Mouse (Mus musculus) layer of hippocampus, adult 18-20 months (tissue): ENCODE results near the gene Nkain4. TPM values are rescaled to one million over a fixed set of nuclear protein-coding genes. Genes with fewer than 3 reads are reported as not detected.

Experiments used
- DNase-seq, 2 experiments: peaks; one replicate each; pipeline ENCODE4 v3.0.0; 2022; ENCODE audit warnings: low spot score in 2 of 2
- total RNA-seq, 2 experiments: library from RNA; stranded (reverse); gene quantifications; 2 replicates each; pipeline ENCODE4 v1.2.3; 2021

The Nkain4 gene
- total RNA-seq, 2 experiments from 2014 or later, result 52.7 to 54.2 TPM

GRCm38 (mm10) chr2:180953638-180954037 lies 861 bp downstream of the Nkain4 start:
- no peak for DNase-seq

- DNase-seq, result peak in 1 of 2 experiments; percentile 30
Measured at GRCm38 (mm10) chr2:180952731-180953171, 1.7 kb downstream of the Nkain4 start.

GRCm38 (mm10) chr2:180949947-180950346 lies 4.6 kb downstream of the Nkain4 start:
- no peak for DNase-seq

GRCm38 (mm10) chr2:180941869-180942268 lies 12.6 kb downstream of the Nkain4 start:
- peak in 1 of 2 experiments; percentile 75 for DNase-seq

- DNase-seq, result no peak
Measured at GRCm38 (mm10) chr2:180940187-180940586, 14.3 kb downstream of the Nkain4 start.

- DNase-seq, result no peak
Measured at GRCm38 (mm10) chr2:180932418-180932817, 22.1 kb downstream of the Nkain4 start.

GRCm38 (mm10) chr2:180928723-180929122 lies 25.8 kb downstream of the Nkain4 start, which contains the start of gene Birc7:
TSS of gene Birc7 (plus strand) at chr2:180929023.
- DNase-seq, result no peak

GRCm38 (mm10) chr2:180925176-180925575 lies 29.3 kb downstream of the Nkain4 start:
- peak in 1 of 2 experiments; percentile 88 for DNase-seq

GRCm38 (mm10) chr2:180922739-180923138 lies 31.8 kb downstream of the Nkain4 start:
- DNase-seq, result no peak

GRCm38 (mm10) chr2:180920810-180921400 lies 33.6 kb downstream of the Nkain4 start, which contains the start of gene Ythdf1:
TSS of gene Ythdf1 (minus strand) at chr2:180920949.
- DNase-seq, result peak; percentile 97

GRCm38 (mm10) chr2:180919913-180920809 lies 34.3 kb downstream of the Nkain4 start:
- DNase-seq, result no peak

GRCm38 (mm10) chr2:180915886-180916433 lies 38.5 kb downstream of the Nkain4 start:
- DNase-seq, result no peak

- peak in 1 of 2 experiments; percentile 51 for DNase-seq
Measured at GRCm38 (mm10) chr2:180910928-180911327, 43.6 kb downstream of the Nkain4 start.

- DNase-seq, result no peak
Measured at GRCm38 (mm10) chr2:180905556-180906221, 48.8 kb downstream of the Nkain4 start.

- peak in 1 of 2 experiments; percentile 46 for DNase-seq
Measured at GRCm38 (mm10) chr2:180904435-180905208, 49.9 kb downstream of the Nkain4 start.

- DNase-seq, result peak in 1 of 2 experiments; percentile 41
Measured at GRCm38 (mm10) chr2:180902086-180902485, 52.4 kb downstream of the Nkain4 start.

GRCm38 (mm10) chr2:180897857-180898256 lies 56.6 kb downstream of the Nkain4 start:
- no peak for DNase-seq

- DNase-seq, result peak in 1 of 2 experiments; percentile 44
Measured at GRCm38 (mm10) chr2:180896819-180897625, 57.5 kb downstream of the Nkain4 start.

GRCm38 (mm10) chr2:180895837-180896525 lies 58.5 kb downstream of the Nkain4 start:
- no peak for DNase-seq
